Mouse (Mus musculus) olfactory bulb, adult 2 months (tissue): ENCODE measurements around the gene Igfbp2.

Experiments
- CTCF ChIP-seq: fragments of 200-500 bp; IDR thresholded peaks from 2 replicates; pipeline ENCODE4 v1.5.1; 2012; ENCODE audit warnings: low read depth, mild to moderate bottlenecking, low read length, moderate library complexity; ENCODE audit not compliant: insufficient read depth
- POLR2A ChIP-seq: fragments of 200-500 bp; IDR thresholded peaks from 2 replicates; pipeline ENCODE4 v1.6.1; 2012; ENCODE audit warnings: mild to moderate bottlenecking, low read depth, low read length, moderate library complexity; ENCODE audit not compliant: insufficient read depth

GRCm38 (mm10) chr1:72825921-72826320 is 1.6 kb downstream of the Igfbp2 start:
- TF ChIP-seq CTCF (no peak), POLR2A (no peak)
